Mouse (Mus musculus) spleen, postnatal 4 days (tissue): ENCODE measurements around the gene Msi1.
"Not testable (repeated sequence)": the region's sequence is repeated elsewhere in the genome, so short reads cannot be mapped to it uniquely, and the experiment has no call there.

Experiments
- DNase-seq, 2 experiments: peaks; one replicate each; pipeline ENCODE4 v3.0.0; 2022; ENCODE audit warnings: low spot score in 2 of 2

Msi1 gene

GRCm38 (mm10) chr5:115489699-115490637, 60.6 kb downstream of the Msi1 start:
- peak; percentile 86 to 94 for DNase-seq

- DNase-seq = no peak
These were observed 61.2 kb downstream of the Msi1 start for GRCm38 (mm10) chr5:115490638-115491000.

- no peak for DNase-seq
These were observed 61.7 kb downstream of the Msi1 start for GRCm38 (mm10) chr5:115491076-115491475.

GRCm38 (mm10) chr5:115491771-115492322, 62.4 kb downstream of the Msi1 start:
- DNase-seq = peak in 1 of 2 experiments; percentile 45

GRCm38 (mm10) chr5:115492711-115493335, 63.4 kb downstream of the Msi1 start:
- DNase-seq = no peak

GRCm38 (mm10) chr5:115493441-115493840, 64.0 kb downstream of the Msi1 start:
- no peak for DNase-seq

- DNase-seq = not testable (repeated sequence)
These were observed 66.2 kb downstream of the Msi1 start for GRCm38 (mm10) chr5:115495618-115496017.

GRCm38 (mm10) chr5:115497033-115497432, 67.6 kb downstream of the Msi1 start:
- DNase-seq = no peak

GRCm38 (mm10) chr5:115498307-115499240, 69.2 kb downstream of the Msi1 start:
- no peak for DNase-seq

- no peak for DNase-seq
These were observed 71.1 kb downstream of the Msi1 start for GRCm38 (mm10) chr5:115500383-115500935.

GRCm38 (mm10) chr5:115503035-115503434, 73.6 kb downstream of the Msi1 start:
- no peak for DNase-seq
